Mouse (Mus musculus) kidney, postnatal 0 days (tissue): ENCODE data around the gene Lzts3. TPM values are rescaled to one million over a fixed set of nuclear protein-coding genes. Genes with fewer than 3 reads are reported as not detected.

ENCODE experiments used
- ATAC-seq: fragments of 200-750 bp; cut with Nextera tagmentation; replicated peaks from 2 replicates; pipeline ENCODE4 v1.8.0; 2017; ENCODE audit warnings: low read depth, moderate number of reproducible peaks, moderate TSS enrichment, moderate library complexity; ENCODE audit not compliant: low FRiP score
- DNase-seq: peaks from one replicate; pipeline ENCODE4 v3.0.0-alpha.2; 2016; ENCODE audit warnings: low spot score
- H3K27ac ChIP-seq: fragments of 300-500 bp; sonication (generic); 2 replicates; pipeline ENCODE4 v1.5.1; 2014; ENCODE audit warnings: mild to moderate bottlenecking
- H3K27me3 ChIP-seq: fragments of 300-500 bp; sonication (generic); 2 replicates; pipeline ENCODE4 v1.6.1; 2014; ENCODE audit warnings: low read length, mixed read lengths; ENCODE audit not compliant: insufficient read depth
- H3K36me3 ChIP-seq: fragments of 300-500 bp; sonication (generic); 2 replicates; pipeline ENCODE4 v1.6.1; 2014; ENCODE audit warnings: low read length, mixed read lengths; ENCODE audit not compliant: insufficient read depth
- H3K4me1 ChIP-seq: fragments of 300-500 bp; sonication (generic); replicated peaks from 2 replicates; pipeline ENCODE4 v1.6.1; 2014; ENCODE audit warnings: antibody characterized with exemption, low read length, mixed read lengths; ENCODE audit not compliant: insufficient read depth
- H3K4me2 ChIP-seq: fragments of 300-500 bp; sonication (generic); 2 replicates; pipeline ENCODE4 v1.6.1; 2014; ENCODE audit warnings: mild to moderate bottlenecking, low read length, moderate library complexity, mixed read lengths
- H3K4me3 ChIP-seq: fragments of 300-500 bp; sonication (generic); replicated peaks from 2 replicates; pipeline ENCODE4 v1.5.1; 2014; ENCODE audit warnings: low read depth, low read length
- H3K9ac ChIP-seq: fragments of 300-500 bp; sonication (generic); 2 replicates; pipeline ENCODE4 v1.6.1; 2014; ENCODE audit warnings: low read depth, low read length
- H3K9me3 ChIP-seq: fragments of 300-500 bp; sonication (generic); replicated peaks from 2 replicates; pipeline ENCODE4 v1.6.1; 2016; ENCODE audit warnings: low read length, inconsistent platforms, mixed read lengths
- CTCF ChIP-seq: IDR thresholded peaks from 2 replicates; pipeline ENCODE4 v1.5.1; 2016; ENCODE audit warnings: antibody characterized with exemption, low read depth, mild to moderate bottlenecking, moderate library complexity
- WGBS: fragments of 180-500 bp; shearing (Covaris S2); extraction: QIAGEN DNeasy Blood & Tissue Kit; methylation state at CpG from one replicate; pipeline ENCODE4 v1.1.7; 2014; 5-methylcytosine and 5-hydroxymethylcytosine counted together
- polyA plus RNA-seq: library from polyadenylated mRNA; unstranded; fragments of >200 nt; fragmentation: Nextera tagmentation; extraction: Ambion mirVana; gene quantifications from 2 replicates; pipeline ENCODE4 v1.2.1, GENCODE M21; 2015

Lzts3 gene
- polyA plus RNA-seq, 1 experiment from 2014 or later = 11.2 TPM

GRCm38 (mm10) chr2:130667559-130667958 is 25.0 kb upstream of the Lzts3 start, which contains the start of gene Itpa:
Itpa (plus strand) TSS chr2:130667610.
- Histone ChIP-seq H3K4me2 (peak within 1 kb of the TSS; percentile 82), H3K36me3 (peaks cover 13% of the 10 kb centered on the region; the same call in 1 of the 2 replicates), H3K9me3 (no peaks in the 10 kb centered on the region), H3K9ac (peak within 1 kb of the TSS; percentile 74), H3K27ac (peak within 1 kb of the TSS; percentile 80), H3K27me3 (no peaks in the 10 kb centered on the region), H3K4me3 (peak within 1 kb of the TSS; percentile 67), H3K4me1 (no peaks in the 10 kb centered on the region; the same call in 1 of the 2 replicates)
- peak; percentile 93 for DNase-seq
- under 1% methylated on average over 31 of the region's 31 CpGs for WGBS
- peak; percentile 71 for TF ChIP-seq CTCF
- peak; percentile 60 for ATAC-seq

GRCm38 (mm10) chr2:130664102-130664701 is 21.6 kb upstream of the Lzts3 start, which contains the start of gene Ddrgk1:
Ddrgk1 (minus strand) TSS chr2:130664659.
- H3K4me1 ChIP-seq = no peaks in the 10 kb centered on the region; the same call in 1 of the 2 replicates
- H3K4me3 ChIP-seq = peak within 1 kb of the TSS; percentile 59
- H3K36me3 ChIP-seq = peaks cover 23% of the 10 kb centered on the region; the same call in 1 of the 2 replicates
- H3K27ac ChIP-seq = peak within 1 kb of the TSS; percentile 99
- peak; percentile 34; the same call in 1 of the 2 replicates for TF ChIP-seq CTCF
- under 1% methylated on average over 39 of the region's 40 CpGs for WGBS
- peak within 1 kb of the TSS; percentile 94 for H3K9ac ChIP-seq
- ATAC-seq = peak; percentile 96
- H3K4me2 ChIP-seq = peak within 1 kb of the TSS; percentile 64
- H3K27me3 ChIP-seq = no peaks in the 10 kb centered on the region
- H3K9me3 ChIP-seq = no peaks in the 10 kb centered on the region
- DNase-seq = peak; percentile 98

GRCm38 (mm10) chr2:130663342-130663741 is 20.7 kb upstream of the Lzts3 start:
- Histone ChIP-seq H3K9me3 (no peaks in the 10 kb centered on the region), H3K9ac (peak overlapping the region; percentile 94; the same call in 1 of the 2 replicates), H3K36me3 (peaks cover 29% of the 10 kb centered on the region), H3K27me3 (no peaks in the 10 kb centered on the region), H3K4me3 (peak overlapping the region; percentile 59; the same call in 1 of the 2 replicates), H3K4me1 (no peaks in the 10 kb centered on the region; the same call in 1 of the 2 replicates), H3K27ac (no peak overlapping the region; the same call in 1 of the 2 replicates), H3K4me2 (peak overlapping the region; percentile 64)
- 88% methylated on average over 11 of the region's 11 CpGs for WGBS
- DNase-seq = no peak
- no peak for TF ChIP-seq CTCF
- no peak for ATAC-seq

GRCm38 (mm10) chr2:130658530-130658929 is 15.9 kb upstream of the Lzts3 start:
- no peak overlapping the region for H3K4me2 ChIP-seq
- H3K4me3 ChIP-seq = no peak overlapping the region
- H3K27me3 ChIP-seq = no peaks in the 10 kb centered on the region
- ATAC-seq (no peak), DNase-seq (no peak)
- no peak for TF ChIP-seq CTCF
- no peaks in the 10 kb centered on the region for H3K9me3 ChIP-seq
- H3K36me3 ChIP-seq = peaks cover 66% of the 10 kb centered on the region
- WGBS = 98% methylated on average over 10 of the region's 10 CpGs
- no peak overlapping the region for H3K27ac ChIP-seq
- no peak overlapping the region for H3K9ac ChIP-seq
- no peaks in the 10 kb centered on the region; the same call in 1 of the 2 replicates for H3K4me1 ChIP-seq

GRCm38 (mm10) chr2:130657541-130657940 is 14.9 kb upstream of the Lzts3 start:
- Histone ChIP-seq H3K27me3 (no peaks in the 10 kb centered on the region), H3K4me3 (no peak overlapping the region), H3K36me3 (peaks cover 65% of the 10 kb centered on the region), H3K9ac (no peak overlapping the region), H3K4me2 (no peak overlapping the region), H3K9me3 (no peaks in the 10 kb centered on the region), H3K27ac (no peak overlapping the region), H3K4me1 (no peaks in the 10 kb centered on the region)
- WGBS = 90% methylated on average over 6 of the region's 6 CpGs
- DNase-seq = no peak
- no peak for ATAC-seq
- TF ChIP-seq CTCF = no peak

GRCm38 (mm10) chr2:130656536-130656935 is 13.9 kb upstream of the Lzts3 start:
- H3K36me3 ChIP-seq = peaks cover 57% of the 10 kb centered on the region
- H3K4me2 ChIP-seq = no peak overlapping the region
- DNase-seq (no peak), ATAC-seq (no peak)
- TF ChIP-seq CTCF = no peak
- no peak overlapping the region for H3K9ac ChIP-seq
- H3K4me1 ChIP-seq = no peaks in the 10 kb centered on the region
- H3K4me3 ChIP-seq = no peak overlapping the region
- H3K27ac ChIP-seq = no peak overlapping the region
- H3K9me3 ChIP-seq = no peaks in the 10 kb centered on the region
- no peaks in the 10 kb centered on the region for H3K27me3 ChIP-seq
- WGBS = 92% methylated on average over 9 of the region's 9 CpGs
